Mouse (Mus musculus) midbrain, embryonic 14.5 days (tissue): ENCODE results near the gene Gm13279. TPM values are rescaled to one million over a fixed set of nuclear protein-coding genes. Genes with fewer than 3 reads are reported as not detected.
"Not testable (repeated sequence)": the region's sequence is repeated elsewhere in the genome, so short reads cannot be mapped to it uniquely, and the experiment has no call there.

ENCODE experiments used
- ATAC-seq: fragments of 200-750 bp; cut with Nextera tagmentation; 2 replicates; pipeline ENCODE4 v1.8.0; 2017; ENCODE audit warnings: moderate number of reproducible peaks, moderate library complexity; ENCODE audit not compliant: low FRiP score, low TSS enrichment
- DNase-seq: peaks from one replicate; pipeline ENCODE4 v3.0.0-alpha.2; 2015
- H3K27ac ChIP-seq: fragments of 300-500 bp; sonication (generic); replicated peaks from 2 replicates; pipeline ENCODE4 v1.5.1; 2014; ENCODE audit warnings: mild to moderate bottlenecking, low read depth, low read length, moderate library complexity
- H3K27me3 ChIP-seq: fragments of 300-500 bp; sonication (generic); 2 replicates; pipeline ENCODE4 v1.6.1; 2014; ENCODE audit warnings: low read length, control low read depth, mixed read lengths; ENCODE audit not compliant: control insufficient read depth, insufficient read depth
- H3K36me3 ChIP-seq: fragments of 300-500 bp; sonication (generic); 2 replicates; pipeline ENCODE4 v1.6.1; 2014; ENCODE audit warnings: low read length, control low read depth; ENCODE audit not compliant: control insufficient read depth, insufficient read depth
- H3K4me1 ChIP-seq: fragments of 300-500 bp; sonication (generic); 2 replicates; pipeline ENCODE4 v1.6.1; 2014; ENCODE audit warnings: mild to moderate bottlenecking, antibody characterized with exemption, low read length, control low read depth; ENCODE audit not compliant: control insufficient read depth, insufficient read depth
- H3K4me2 ChIP-seq: fragments of 300-500 bp; sonication (generic); 2 replicates; pipeline ENCODE4 v1.6.1; 2014; ENCODE audit warnings: mild to moderate bottlenecking, low read length, moderate library complexity
- H3K4me3 ChIP-seq: fragments of 300-500 bp; sonication (generic); replicated peaks from 2 replicates; pipeline ENCODE4 v1.5.1; 2014; ENCODE audit warnings: low read depth, low read length
- H3K9ac ChIP-seq: fragments of 300-500 bp; sonication (generic); replicated peaks from 2 replicates; pipeline ENCODE4 v1.6.1; 2014; ENCODE audit warnings: mild to moderate bottlenecking, low read length, moderate library complexity
- H3K9me3 ChIP-seq: fragments of 300-500 bp; sonication (generic); 2 replicates; pipeline ENCODE4 v1.6.1; 2016; ENCODE audit warnings: low read length, control low read depth, mixed read lengths; ENCODE audit not compliant: control insufficient read depth
- WGBS: fragments of 180-500 bp; shearing (Covaris S2); extraction: QIAGEN DNeasy Blood & Tissue Kit; methylation state at CpG from one replicate; pipeline ENCODE4 v1.1.7; 2014; 5-methylcytosine and 5-hydroxymethylcytosine counted together
- polyA plus RNA-seq: library from polyadenylated mRNA; unstranded; fragments of >200 nt; fragmentation: Nextera tagmentation; extraction: Ambion mirVana; gene quantifications from 2 replicates; pipeline ENCODE4 v1.2.1, GENCODE M21; 2014

Gene Gm13279
- polyA plus RNA-seq, 1 experiment from 2014 or later, result not detected

- DNase-seq, ATAC-seq, H3K4me1 ChIP-seq, H3K27ac ChIP-seq, H3K36me3 ChIP-seq, H3K4me3 ChIP-seq, H3K9ac ChIP-seq, H3K4me2 ChIP-seq, H3K9me3 ChIP-seq, H3K27me3 ChIP-seq: not testable (repeated sequence)
- no CpG with 5 or more reads among the region's 27 CpGs for WGBS
Measured at GRCm38 (mm10) chr4:88785409-88785808, 11.8 kb upstream of the Gm13279 start, which contains the start of gene Gm13276. Gene Gm13276, plus strand, starts transcription at chr4:88785709.

- H3K27ac ChIP-seq, H3K36me3 ChIP-seq, H3K9me3 ChIP-seq, H3K27me3 ChIP-seq, ATAC-seq, H3K4me1 ChIP-seq, H3K9ac ChIP-seq, DNase-seq, H3K4me2 ChIP-seq, H3K4me3 ChIP-seq: not testable (repeated sequence)
- 0% methylated on average over 4 of the region's 28 CpGs for WGBS
Measured at GRCm38 (mm10) chr4:88788402-88788801, 8.8 kb upstream of the Gm13279 start, which contains the start of gene Gm13277. Gene Gm13277, plus strand, starts transcription at chr4:88788632.

GRCm38 (mm10) chr4:88791250-88791649, 5.9 kb upstream of the Gm13279 start, which contains the start of gene Gm13278:
Gene Gm13278, plus strand, starts transcription at chr4:88791550.
- H3K4me1 ChIP-seq, H3K27ac ChIP-seq, H3K9ac ChIP-seq, H3K9me3 ChIP-seq, DNase-seq, ATAC-seq, H3K27me3 ChIP-seq, H3K4me2 ChIP-seq, H3K4me3 ChIP-seq, H3K36me3 ChIP-seq: not testable (repeated sequence)
- WGBS, result no CpG with 5 or more reads among the region's 28 CpGs

GRCm38 (mm10) chr4:88793936-88794675, 3.1 kb upstream of the Gm13279 start, which contains the start of gene Gm13275:
Gene Gm13275, plus strand, starts transcription at chr4:88794487.
- H3K9ac ChIP-seq, DNase-seq, H3K9me3 ChIP-seq, H3K36me3 ChIP-seq, H3K27ac ChIP-seq, ATAC-seq, H3K27me3 ChIP-seq, H3K4me3 ChIP-seq, H3K4me2 ChIP-seq, H3K4me1 ChIP-seq: not testable (repeated sequence)
- 0% methylated on average over 10 of the region's 52 CpGs for WGBS

- DNase-seq, result not testable (repeated sequence)
Measured at GRCm38 (mm10) chr4:88799365-88799764, 2.2 kb downstream of the Gm13279 start, which contains the start of gene Gm13285. Gene Gm13285, plus strand, starts transcription at chr4:88799665.

GRCm38 (mm10) chr4:88802954-88803353, 5.8 kb downstream of the Gm13279 start, which contains the start of gene Gm13287:
Gene Gm13287, plus strand, starts transcription at chr4:88803254.
- not testable (repeated sequence) for DNase-seq, H3K27me3 ChIP-seq, H3K4me2 ChIP-seq, H3K9me3 ChIP-seq, H3K9ac ChIP-seq, H3K4me1 ChIP-seq, H3K36me3 ChIP-seq, ATAC-seq, H3K27ac ChIP-seq, H3K4me3 ChIP-seq
- no CpG with 5 or more reads among the region's 29 CpGs for WGBS

More at GRCm38 (mm10) chr4:88799365-88799764, 2.2 kb downstream of the Gm13279 start, which contains the start of gene Gm13285:
- H3K4me1 ChIP-seq, H3K9me3 ChIP-seq, H3K27ac ChIP-seq, H3K27me3 ChIP-seq, ATAC-seq, H3K9ac ChIP-seq, H3K4me3 ChIP-seq, H3K4me2 ChIP-seq, H3K36me3 ChIP-seq: not testable (repeated sequence)
- 14% methylated on average over 3 of the region's 7 CpGs for WGBS

GRCm38 (mm10) chr4:88805231-88805630, 8.0 kb downstream of the Gm13279 start, which contains the start of gene Gm13288:
Gene Gm13288, plus strand, starts transcription at chr4:88805531.
- not testable (repeated sequence) for H3K27ac ChIP-seq, H3K27me3 ChIP-seq, H3K9me3 ChIP-seq, DNase-seq, H3K4me1 ChIP-seq, H3K9ac ChIP-seq, H3K36me3 ChIP-seq, ATAC-seq
- Histone ChIP-seq H3K4me2 (peak within 1 kb of the TSS; percentile 38), H3K4me3 (0 out of 2 replicates have a peak within 1 kb of the TSS, but pooled peaks have one; percentile 14)
- no CpG with 5 or more reads among the region's 8 CpGs for WGBS

- 0% methylated on average over 3 of the region's 34 CpGs for WGBS
- H3K4me3 ChIP-seq, result 0 out of 2 replicates have a peak overlapping the region, but pooled peaks have one; percentile 14
Measured at GRCm38 (mm10) chr4:88805761-88806160, 8.6 kb downstream of the Gm13279 start.

More at GRCm38 (mm10) chr4:88805761-88806160, 8.6 kb downstream of the Gm13279 start:
- not testable (repeated sequence) for DNase-seq, H3K9ac ChIP-seq, H3K9me3 ChIP-seq, H3K36me3 ChIP-seq, H3K4me1 ChIP-seq, ATAC-seq, H3K27ac ChIP-seq, H3K27me3 ChIP-seq
- peak overlapping the region; percentile 38 for H3K4me2 ChIP-seq
